Mouse (Mus musculus): ENCODE data around the gene Kctd10. TPM values are rescaled to one million over a fixed set of nuclear protein-coding genes. Genes with fewer than 3 reads are reported as not detected.

Kctd10 gene
- total RNA-seq, 1 experiment from 2014 or later: 58.5 TPM

DNA sequence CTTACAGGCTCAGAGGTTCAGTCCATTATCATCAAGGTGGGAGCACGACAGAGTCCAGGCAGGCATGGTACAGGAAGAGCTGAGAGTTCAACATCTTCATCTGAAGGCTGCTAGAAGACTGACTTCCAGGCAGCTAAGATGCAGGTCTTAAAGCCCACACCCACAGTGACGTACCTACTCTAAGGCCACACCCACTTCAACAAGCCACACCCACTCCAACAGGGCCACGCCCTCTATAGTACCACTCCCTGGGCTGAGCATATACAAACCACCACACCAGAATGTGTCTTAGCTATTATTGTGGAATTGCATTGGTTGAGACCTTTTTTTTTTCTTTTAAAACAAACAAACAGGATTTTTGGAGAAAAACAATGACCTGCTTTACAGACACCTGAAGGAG lies 34.8 kb downstream of the Kctd10 start:
- no peak for DNase-seq

DNA sequence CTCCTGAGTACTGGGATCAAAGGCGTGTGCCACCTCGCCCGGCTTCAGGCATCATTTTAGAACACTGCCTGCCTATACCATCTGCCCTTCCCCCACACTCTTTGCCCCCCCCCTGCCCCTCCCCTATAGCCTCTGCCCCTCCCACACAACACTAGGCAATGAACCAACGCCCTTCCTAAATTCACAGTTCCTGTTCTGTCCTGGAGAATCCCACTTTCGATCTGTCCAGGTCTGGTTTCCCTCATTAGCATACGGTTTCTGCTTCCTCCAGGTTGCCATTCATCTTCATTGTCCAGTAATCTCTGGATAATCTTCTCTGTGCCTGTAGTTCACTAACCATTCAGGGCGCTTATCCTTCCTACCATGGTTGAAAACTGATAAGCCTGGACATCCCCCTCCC lies 36.7 kb downstream of the Kctd10 start:
- DNase-seq: no peak

DNA sequence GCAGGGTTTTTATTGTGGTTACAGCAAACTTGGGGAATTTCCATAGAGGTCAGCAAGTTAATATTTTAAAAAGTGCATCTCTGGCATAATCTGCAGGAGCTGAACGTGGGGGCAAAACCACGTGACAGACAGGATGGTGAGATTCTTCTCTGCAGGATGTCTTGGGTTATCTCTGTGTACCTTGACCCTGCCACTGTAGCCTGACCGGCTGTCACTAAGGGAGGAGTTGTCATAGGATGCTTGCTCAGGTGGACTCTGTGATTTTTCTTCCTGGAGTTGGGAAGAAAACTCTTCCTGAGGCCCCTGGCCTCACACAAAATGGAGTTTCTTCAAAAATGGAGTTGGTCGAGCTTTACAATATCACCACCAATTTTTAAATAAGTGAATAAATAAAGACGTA lies 37.3 kb downstream of the Kctd10 start:
- no peak for DNase-seq

GRCm38 (mm10) chr5:114323791-114324507 lies 56.4 kb downstream of the Kctd10 start:
- DNase-seq: peak; percentile 69

DNA sequence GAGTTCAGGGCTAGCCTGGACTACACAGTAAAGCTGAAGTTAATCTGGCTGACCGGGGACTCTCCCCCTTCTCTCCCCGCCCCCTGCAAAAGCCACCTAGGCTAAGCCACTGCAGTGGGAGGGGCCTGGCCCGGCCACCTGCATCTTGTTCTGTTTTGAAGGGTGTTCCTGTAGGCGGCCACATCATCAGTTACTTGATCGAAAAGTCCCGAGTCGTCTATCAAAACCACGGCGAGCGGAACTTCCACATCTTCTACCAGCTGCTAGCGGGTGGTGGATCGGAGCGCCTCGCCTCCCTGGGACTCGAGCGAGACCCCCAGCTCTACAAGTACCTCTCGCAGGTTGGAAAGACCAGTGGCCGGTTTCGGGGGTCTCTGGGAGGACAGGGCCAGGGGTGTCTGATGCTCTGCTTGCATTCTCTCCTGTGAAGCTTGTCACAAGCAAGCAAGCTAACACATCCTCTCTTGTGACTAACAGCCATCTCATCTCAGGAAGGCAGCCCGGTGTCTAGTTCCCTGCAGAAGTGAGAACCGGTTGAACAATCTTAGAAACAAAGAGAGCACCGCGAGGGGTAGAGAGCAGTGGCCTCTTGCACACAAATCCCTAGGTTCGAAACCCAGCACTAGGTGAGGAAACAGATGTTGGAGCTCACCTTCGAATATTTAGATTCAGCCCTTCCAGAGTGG lies 57.1 kb downstream of the Kctd10 start:
- no peak for DNase-seq

Small RNAs within 50 kb of the gene (microRNA-seq; reads per million reads assigned to microRNA genes)
- gene Mir7027: 0 to 0.36 reads per million in 2 experiments

Other genes with a start within 250 kb of the Kctd10 start
- gene Acacb, start 234.0 kb downstream of the Kctd10 start, total RNA-seq (2021): 99.4 and 114 TPM in 2 replicates
- not detected in 2 replicates for gene Foxn4, start 106.7 kb downstream of the Kctd10 start, total RNA-seq (2021)
- gene Myo1h, start 91.3 kb downstream of the Kctd10 start, total RNA-seq (2021): 0.21 and 0.62 TPM in 2 replicates
- 68.2 and 75.7 TPM in 2 replicates for gene Ube3b, start 99 bp upstream of the Kctd10 start, total RNA-seq (2021)
- gene Mmab, start 63.6 kb upstream of the Kctd10 start, total RNA-seq (2021): 21.6 and 26.5 TPM in 2 replicates
- 39.9 and 43.2 TPM in 2 replicates for gene Mvk, start 63.8 kb upstream of the Kctd10 start, total RNA-seq (2021)
- 26.9 and 39.8 TPM in 2 replicates for gene Fam222a, start 187.5 kb upstream of the Kctd10 start, total RNA-seq (2021)